Mouse (Mus musculus): Measurements from ENCODE around the gene Gys1. TPM values are rescaled to one million over a fixed set of nuclear protein-coding genes. Genes with fewer than 3 reads are reported as not detected.

The Gys1 gene
- polyA plus RNA-seq, 2 experiments = 2.8 to 3.2 TPM

- peak overlapping the region; percentile 72 for H3K4me2 ChIP-seq (ENCODE audit: low read depth)
- peaks cover 15 to 17% of the 10 kb centered on the region in 2 experiments for H3K4me1 ChIP-seq (replicated peaks; ENCODE audit: control insufficient read depth in 2 of 2, insufficient read depth in 2 of 2, low read length in 1 of 2)
- no peak for ATAC-seq (ENCODE audit: insufficient read depth)
- TF ChIP-seq EP300 (IDR thresholded peaks at IDR 0.05; ENCODE audit: low read depth) = no peak
- TF ChIP-seq CTCF (IDR thresholded peaks at IDR 0.05; ENCODE audit: low read depth) = no peak
- H3K27ac ChIP-seq = no peak overlapping the region
- no peaks in the 10 kb centered on the region for H3K9me3 ChIP-seq (ENCODE audit: control insufficient read depth, low read length)
- H3K9ac ChIP-seq (replicated peaks) = no peak overlapping the region
- H3K36me3 ChIP-seq (replicated peaks; ENCODE audit: control insufficient read depth, insufficient read depth, low read depth) = peaks cover 26% of the 10 kb centered on the region
- 45% methylated on average over 2 of the region's 2 CpGs for WGBS (ENCODE audit: insufficient replicate concordance)
- no peak for DNase-seq (ENCODE audit: low read depth in 3 of 3, low spot score in 3 of 3)
- no peaks in the 10 kb centered on the region for H3K27me3 ChIP-seq (ENCODE audit: control insufficient read depth, insufficient read depth, low read length)
- H3K4me3 ChIP-seq (ENCODE audit: insufficient read depth in 1 of 2, low read depth in 2 of 2, low read length in 2 of 2) = no peak overlapping the region; a peak in 1 of 4 replicates
Measured at GRCm38 (mm10) chr7:45396787-45397186, 37.9 kb upstream of the Gys1 start.

- TF ChIP-seq CTCF (IDR thresholded peaks at IDR 0.05; ENCODE audit: low read depth) (no peak), EP300 (IDR thresholded peaks at IDR 0.05; ENCODE audit: low read depth) (no peak)
- DNase-seq (ENCODE audit: low read depth in 3 of 3, low spot score in 3 of 3) (no peak), ATAC-seq (ENCODE audit: insufficient read depth) (no peak)
- Histone ChIP-seq H3K27me3 (ENCODE audit: control insufficient read depth, insufficient read depth, low read length) (peaks cover 16% of the 10 kb centered on the region), H3K27ac (no peak overlapping the region), H3K9me3 (ENCODE audit: control insufficient read depth, low read length) (no peaks in the 10 kb centered on the region), H3K9ac (replicated peaks) (no peak overlapping the region), H3K4me1 (replicated peaks; ENCODE audit: control insufficient read depth in 2 of 2, insufficient read depth in 2 of 2, low read length in 1 of 2) (peaks cover 3 to 4% of the 10 kb centered on the region in 2 experiments; a peak in 3 of 4 replicates), H3K4me3 (ENCODE audit: insufficient read depth in 1 of 2, low read depth in 2 of 2, low read length in 2 of 2) (no peak overlapping the region), H3K36me3 (replicated peaks; ENCODE audit: control insufficient read depth, insufficient read depth, low read depth) (no peaks in the 10 kb centered on the region), H3K4me2 (ENCODE audit: low read depth) (no peak overlapping the region)
- WGBS (ENCODE audit: insufficient replicate concordance) = 68% methylated on average over 10 of the region's 10 CpGs
Measured at GRCm38 (mm10) chr7:45401521-45402085, 33.0 kb upstream of the Gys1 start.

GRCm38 (mm10) chr7:45403532-45404261, 30.9 kb upstream of the Gys1 start:
- Histone ChIP-seq H3K4me2 (ENCODE audit: low read depth) (no peak overlapping the region), H3K4me3 (ENCODE audit: insufficient read depth in 1 of 2, low read depth in 2 of 2, low read length in 2 of 2) (no peak overlapping the region), H3K36me3 (replicated peaks; ENCODE audit: control insufficient read depth, insufficient read depth, low read depth) (no peaks in the 10 kb centered on the region), H3K9ac (replicated peaks) (no peak overlapping the region), H3K9me3 (ENCODE audit: control insufficient read depth, low read length) (no peaks in the 10 kb centered on the region), H3K27ac (no peak overlapping the region), H3K27me3 (ENCODE audit: control insufficient read depth, insufficient read depth, low read length) (peaks cover 37% of the 10 kb centered on the region), H3K4me1 (replicated peaks; ENCODE audit: control insufficient read depth in 2 of 2, insufficient read depth in 2 of 2, low read length in 1 of 2) (no peaks in the 10 kb centered on the region)
- DNase-seq (ENCODE audit: low read depth in 3 of 3, low spot score in 3 of 3) (peak; percentile 45 to 50 (median 47)), ATAC-seq (ENCODE audit: insufficient read depth) (no peak)
- WGBS (ENCODE audit: insufficient replicate concordance) = 36% methylated on average over 6 of the region's 6 CpGs
- peak; percentile 72 for TF ChIP-seq CTCF (IDR thresholded peaks at IDR 0.05; ENCODE audit: low read depth)
- TF ChIP-seq EP300 (IDR thresholded peaks at IDR 0.05; ENCODE audit: low read depth) = no peak

- Histone ChIP-seq H3K27ac (no peak within 1 kb of the TSS), H3K9me3 (ENCODE audit: control insufficient read depth, low read length) (no peaks in the 10 kb centered on the region), H3K27me3 (ENCODE audit: control insufficient read depth, insufficient read depth, low read length) (peaks cover 53% of the 10 kb centered on the region), H3K4me3 (ENCODE audit: insufficient read depth in 1 of 2, low read depth in 2 of 2, low read length in 2 of 2) (peak within 1 kb of the TSS in 1 of 2 experiments; percentile 27; a peak in 2 of 4 replicates), H3K36me3 (replicated peaks; ENCODE audit: control insufficient read depth, insufficient read depth, low read depth) (no peaks in the 10 kb centered on the region), H3K4me2 (ENCODE audit: low read depth) (peak within 1 kb of the TSS; percentile 41), H3K4me1 (replicated peaks; ENCODE audit: control insufficient read depth in 2 of 2, insufficient read depth in 2 of 2, low read length in 1 of 2) (no peaks in the 10 kb centered on the region), H3K9ac (replicated peaks) (no peak within 1 kb of the TSS)
- TF ChIP-seq EP300 (IDR thresholded peaks at IDR 0.05; ENCODE audit: low read depth) (no peak), CTCF (IDR thresholded peaks at IDR 0.05; ENCODE audit: low read depth) (peak; percentile 96)
- ATAC-seq (ENCODE audit: insufficient read depth) (no peak), DNase-seq (ENCODE audit: low read depth in 3 of 3, low spot score in 3 of 3) (no peak)
- 10% methylated on average over 28 of the region's 28 CpGs for WGBS (ENCODE audit: insufficient replicate concordance)
Measured at GRCm38 (mm10) chr7:45405091-45406075, 29.3 kb upstream of the Gys1 start, which contains the start of gene Kcna7. Gene Kcna7, plus strand, starts transcription at chr7:45405653.
